Mouse (Mus musculus) erythroblast, embryonic 14.5 days (primary cell): ENCODE results near the gene Slc12a9. TPM values are rescaled to one million over a fixed set of nuclear protein-coding genes. Genes with fewer than 3 reads are reported as not detected.

Experiments used
- H3K27me3 ChIP-seq: 2 replicates; pipeline ENCODE4 v1.6.1; 2012; ENCODE audit warnings: inconsistent platforms; ENCODE audit not compliant: control insufficient read depth
- H3K36me3 ChIP-seq: 2 replicates; pipeline ENCODE4 v1.6.1; 2012; ENCODE audit warnings: mild to moderate bottlenecking, inconsistent platforms; ENCODE audit not compliant: control insufficient read depth
- H3K4me1 ChIP-seq: 2 replicates; pipeline ENCODE4 v1.6.1; 2012; ENCODE audit warnings: inconsistent platforms; ENCODE audit not compliant: control insufficient read depth
- H3K4me3 ChIP-seq: replicated peaks from 2 replicates; pipeline ENCODE3; 2012; ENCODE audit warnings: moderate library complexity, mild to moderate bottlenecking, inconsistent platforms
- H3K9me3 ChIP-seq: 2 replicates; pipeline ENCODE4 v1.6.1; 2012; ENCODE audit warnings: low read length, inconsistent platforms, mixed read lengths; ENCODE audit not compliant: control insufficient read depth
- GATA1 ChIP-seq: IDR thresholded peaks from 2 replicates; pipeline ENCODE4 v1.6.1; 2012; ENCODE audit warnings: low read length, inconsistent platforms, mixed read lengths
- TAL1 ChIP-seq: IDR thresholded peaks from 3 replicates; pipeline ENCODE4 v1.6.1; 2012; ENCODE audit warnings: low read length, inconsistent platforms, mixed read lengths
- polyA plus RNA-seq: library from polyadenylated mRNA; stranded (reverse); fragments of >175 nt; gene quantifications from 2 replicates; pipeline ENCODE4 v1.2.3, GENCODE M21; 2012

Slc12a9 gene
- polyA plus RNA-seq, 1 experiment, result 0.06 TPM

GRCm38 (mm10) chr5:137339290-137339979 is 6.0 kb upstream of the Slc12a9 start:
- peaks cover 19% of the 10 kb centered on the region for H3K27me3 ChIP-seq
- TF ChIP-seq GATA1 (no peak), TAL1 (no peak; the same call in 2 of the 3 replicates)
- no peaks in the 10 kb centered on the region for H3K36me3 ChIP-seq
- H3K4me3 ChIP-seq, result peak overlapping the region; percentile 59
- no peaks in the 10 kb centered on the region for H3K9me3 ChIP-seq
- peaks cover 33% of the 10 kb centered on the region for H3K4me1 ChIP-seq

- TF ChIP-seq TAL1, result no peak; the same call in 2 of the 3 replicates
- no peak for TF ChIP-seq GATA1
Observed at GRCm38 (mm10) chr5:137338663-137339289, 5.4 kb upstream of the Slc12a9 start.

GRCm38 (mm10) chr5:137338256-137338655 is 4.9 kb upstream of the Slc12a9 start:
- TF ChIP-seq TAL1 (no peak), GATA1 (no peak)
- peaks cover 43% of the 10 kb centered on the region for H3K4me1 ChIP-seq
- H3K36me3 ChIP-seq, result no peaks in the 10 kb centered on the region
- no peaks in the 10 kb centered on the region for H3K9me3 ChIP-seq
- peaks cover 19% of the 10 kb centered on the region for H3K27me3 ChIP-seq
- H3K4me3 ChIP-seq, result peak overlapping the region; percentile 59

More at GRCm38 (mm10) chr5:137338663-137339289, 5.4 kb upstream of the Slc12a9 start:
- Histone ChIP-seq H3K4me1 (peaks cover 38% of the 10 kb centered on the region), H3K9me3 (no peaks in the 10 kb centered on the region), H3K4me3 (peak overlapping the region; percentile 59), H3K27me3 (peaks cover 19% of the 10 kb centered on the region), H3K36me3 (no peaks in the 10 kb centered on the region)

- TF ChIP-seq TAL1 (no peak), GATA1 (no peak)
- H3K4me1 ChIP-seq, result peaks cover 49% of the 10 kb centered on the region
- H3K9me3 ChIP-seq, result no peaks in the 10 kb centered on the region
- H3K36me3 ChIP-seq, result no peaks in the 10 kb centered on the region
- H3K27me3 ChIP-seq, result peaks cover 19% of the 10 kb centered on the region
- no peak overlapping the region for H3K4me3 ChIP-seq
Observed at GRCm38 (mm10) chr5:137337190-137337589, 3.8 kb upstream of the Slc12a9 start.

DNA sequence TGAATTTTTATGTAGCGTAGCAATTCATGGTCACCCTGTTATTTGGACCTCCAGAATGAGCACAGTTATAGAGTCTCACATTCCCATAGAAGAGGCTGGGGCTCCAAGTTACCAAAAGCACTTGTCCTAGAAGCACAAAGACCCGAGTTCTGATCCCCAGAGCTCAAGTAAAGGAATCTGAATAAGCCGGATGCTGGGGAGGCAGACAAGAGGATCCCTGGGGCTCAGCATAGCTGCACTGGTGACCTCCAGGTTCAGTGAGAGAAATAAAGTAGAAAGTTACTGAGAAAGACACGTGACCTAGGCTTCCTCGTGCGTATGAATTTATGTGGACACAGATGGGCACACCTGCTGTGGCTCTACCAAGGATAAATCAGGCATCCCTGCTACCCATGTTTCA is 1.7 kb upstream of the Slc12a9 start:
- H3K36me3 ChIP-seq, result no peaks in the 10 kb centered on the region
- H3K27me3 ChIP-seq, result peaks cover 16% of the 10 kb centered on the region
- no peak overlapping the region for H3K4me3 ChIP-seq
- peaks cover 48% of the 10 kb centered on the region for H3K4me1 ChIP-seq
- TF ChIP-seq TAL1, result no peak
- no peak for TF ChIP-seq GATA1
- H3K9me3 ChIP-seq, result no peaks in the 10 kb centered on the region

DNA sequence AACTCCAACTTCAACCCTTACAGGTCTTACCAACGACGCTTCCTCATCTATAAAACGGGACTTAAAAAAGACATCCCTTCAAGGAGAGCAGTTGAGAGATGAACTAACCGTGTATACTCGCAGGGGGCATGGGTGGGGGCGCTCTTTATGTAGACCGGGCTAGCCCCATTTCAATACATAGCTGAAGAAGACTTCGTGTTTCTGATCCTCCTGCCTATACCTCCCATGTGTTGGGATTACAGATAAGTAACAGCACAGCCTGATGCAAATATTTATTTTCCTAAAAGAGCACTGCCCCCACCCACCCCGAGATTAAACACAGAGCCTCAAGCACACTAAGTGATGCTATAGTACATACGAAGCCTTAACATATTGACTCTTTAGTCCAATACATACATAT is 920 bp upstream of the Slc12a9 start:
- TF ChIP-seq TAL1, result no peak
- TF ChIP-seq GATA1, result no peak
- H3K9me3 ChIP-seq, result no peaks in the 10 kb centered on the region
- peaks cover 43% of the 10 kb centered on the region for H3K4me1 ChIP-seq
- H3K27me3 ChIP-seq, result peaks cover 9% of the 10 kb centered on the region
- no peaks in the 10 kb centered on the region for H3K36me3 ChIP-seq
- H3K4me3 ChIP-seq, result no peak overlapping the region

DNA sequence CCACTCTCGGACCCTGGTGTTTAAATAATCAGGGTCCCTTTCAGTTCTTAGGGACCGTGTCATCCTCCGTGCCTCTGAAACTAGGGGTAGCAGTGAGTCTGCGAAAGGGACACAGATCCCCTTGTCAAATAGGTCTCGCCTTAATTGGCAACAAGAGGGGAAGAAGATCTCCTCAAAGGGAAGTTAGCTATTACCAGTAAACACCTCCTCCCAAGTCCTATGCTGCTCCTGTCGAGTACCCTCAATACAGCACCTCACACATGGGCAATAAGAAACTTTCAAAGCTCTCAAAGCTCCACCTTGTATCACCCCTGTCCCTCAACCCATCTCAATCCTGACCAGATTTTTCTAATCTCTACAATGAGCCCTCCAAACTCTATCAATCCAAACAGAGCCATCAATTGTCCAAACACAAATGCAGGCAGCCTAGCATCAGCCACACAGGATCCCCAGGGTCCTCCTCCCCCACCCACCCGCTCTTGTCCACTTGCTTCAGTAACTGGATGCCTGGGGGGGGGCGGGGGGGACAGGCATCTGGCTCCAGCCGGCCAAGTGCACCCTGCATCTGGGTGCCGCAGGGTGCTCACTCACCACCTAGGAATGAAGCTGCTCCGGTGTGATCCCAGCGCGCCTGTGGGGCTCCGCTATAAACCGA is 413 bp downstream of the Slc12a9 start:
- peaks cover 2% of the 10 kb centered on the region; the same call in 1 of the 2 replicates for H3K27me3 ChIP-seq
- H3K36me3 ChIP-seq, result no peaks in the 10 kb centered on the region
- peaks cover 30% of the 10 kb centered on the region for H3K4me1 ChIP-seq
- peak overlapping the region; percentile 66 for H3K4me3 ChIP-seq
- TF ChIP-seq GATA1 (no peak), TAL1 (no peak)
- no peaks in the 10 kb centered on the region for H3K9me3 ChIP-seq

GRCm38 (mm10) chr5:137330910-137331309 is 2.5 kb downstream of the Slc12a9 start:
- Histone ChIP-seq H3K9me3 (no peaks in the 10 kb centered on the region), H3K4me1 (peaks cover 17% of the 10 kb centered on the region), H3K4me3 (no peak overlapping the region), H3K36me3 (no peaks in the 10 kb centered on the region), H3K27me3 (peaks cover 2% of the 10 kb centered on the region; the same call in 1 of the 2 replicates)
- TF ChIP-seq GATA1 (no peak), TAL1 (no peak)

GRCm38 (mm10) chr5:137320996-137321395 is 12.4 kb downstream of the Slc12a9 start:
- TF ChIP-seq GATA1 (no peak), TAL1 (no peak)
- no peaks in the 10 kb centered on the region for H3K27me3 ChIP-seq
- no peak overlapping the region for H3K4me3 ChIP-seq
- H3K4me1 ChIP-seq, result peaks cover 27% of the 10 kb centered on the region
- H3K36me3 ChIP-seq, result no peaks in the 10 kb centered on the region; the same call in 1 of the 2 replicates
- no peaks in the 10 kb centered on the region for H3K9me3 ChIP-seq
